Mouse (Mus musculus): ENCODE results near the gene Hist2h2aa2. TPM values are rescaled to one million over a fixed set of nuclear protein-coding genes. Genes with fewer than 3 reads are reported as not detected.
"Not testable (repeated sequence)": the region's sequence is repeated elsewhere in the genome, so short reads cannot be mapped to it uniquely, and the experiment has no call there.

Gene Hist2h2aa2
- polyA plus RNA-seq, 1 experiment = 162 TPM

GRCm38 (mm10) chr3:96222774-96223173 lies 17.3 kb downstream of the Hist2h2aa2 start:
- Histone ChIP-seq H3K27ac (ENCODE audit: insufficient read depth, low read depth, low read length) (no peak overlapping the region), H3K36me3 (ENCODE audit: control insufficient read depth, insufficient read depth, low read length) (no peaks in the 10 kb centered on the region), H3K27me3 (replicated peaks; ENCODE audit: control insufficient read depth, insufficient read depth, low read length) (no peaks in the 10 kb centered on the region), H3K4me1 (ENCODE audit: control insufficient read depth, insufficient read depth, low read length) (peaks cover 19% of the 10 kb centered on the region; the same call in 1 of the 2 replicates), H3K4me3 (ENCODE audit: insufficient read depth, low read depth, low read length) (no peak overlapping the region)
- TF ChIP-seq CTCF (conservative IDR thresholded peaks at IDR 0.05; ENCODE audit: insufficient read depth, insufficient read length, low read depth, low read length) = no peak
- TF ChIP-seq POLR2A (IDR thresholded peaks at IDR 0.05; ENCODE audit: low read depth, low read length) = no peak
- DNase-seq = no peak
- 88% methylated on average over 4 of the region's 4 CpGs for WGBS

GRCm38 (mm10) chr3:96221640-96222038 lies 18.4 kb downstream of the Hist2h2aa2 start:
- TF ChIP-seq POLR2A (IDR thresholded peaks at IDR 0.05; ENCODE audit: low read depth, low read length) = no peak
- no peak for TF ChIP-seq CTCF (conservative IDR thresholded peaks at IDR 0.05; ENCODE audit: insufficient read depth, insufficient read length, low read depth, low read length)
- peak; percentile 33 for DNase-seq
- H3K4me3 ChIP-seq (ENCODE audit: insufficient read depth, low read depth, low read length) = peak overlapping the region; percentile 55
- H3K27ac ChIP-seq (ENCODE audit: insufficient read depth, low read depth, low read length) = peak overlapping the region; percentile 77
- H3K36me3 ChIP-seq (ENCODE audit: control insufficient read depth, insufficient read depth, low read length) = no peaks in the 10 kb centered on the region
- whole genome bisulfite sequencing = 24% methylated on average over 9 of the region's 9 CpGs
- no peaks in the 10 kb centered on the region for H3K27me3 ChIP-seq (replicated peaks; ENCODE audit: control insufficient read depth, insufficient read depth, low read length)
- peaks cover 19% of the 10 kb centered on the region; the same call in 1 of the 2 replicates for H3K4me1 ChIP-seq (ENCODE audit: control insufficient read depth, insufficient read depth, low read length)

GRCm38 (mm10) chr3:96220765-96221639 lies 19.1 kb downstream of the Hist2h2aa2 start, which contains the start of the genes Hist2h2ac and Hist2h2be:
TSS of gene Hist2h2ac (minus strand) at chr3:96220880.
TSS of gene Hist2h2be (plus strand) at chr3:96221119.
- peak within 1 kb of the TSS; percentile 94 for H3K27ac ChIP-seq (ENCODE audit: insufficient read depth, low read depth, low read length)
- no peaks in the 10 kb centered on the region for H3K36me3 ChIP-seq (ENCODE audit: control insufficient read depth, insufficient read depth, low read length)
- TF ChIP-seq POLR2A (IDR thresholded peaks at IDR 0.05; ENCODE audit: low read depth, low read length) = peak; percentile 86
- no peak for TF ChIP-seq CTCF (conservative IDR thresholded peaks at IDR 0.05; ENCODE audit: insufficient read depth, insufficient read length, low read depth, low read length)
- peaks cover 19% of the 10 kb centered on the region; the same call in 1 of the 2 replicates for H3K4me1 ChIP-seq (ENCODE audit: control insufficient read depth, insufficient read depth, low read length)
- DNase-seq = peak; percentile 97
- H3K27me3 ChIP-seq (replicated peaks; ENCODE audit: control insufficient read depth, insufficient read depth, low read length) = no peaks in the 10 kb centered on the region
- H3K4me3 ChIP-seq (ENCODE audit: insufficient read depth, low read depth, low read length) = peak within 1 kb of the TSS; percentile 74
- under 1% methylated on average over 43 of the region's 43 CpGs for WGBS

GRCm38 (mm10) chr3:96220131-96220764 lies 19.8 kb downstream of the Hist2h2aa2 start:
- Histone ChIP-seq H3K4me3 (ENCODE audit: insufficient read depth, low read depth, low read length) (peak overlapping the region; percentile 74), H3K4me1 (ENCODE audit: control insufficient read depth, insufficient read depth, low read length) (peaks cover 15% of the 10 kb centered on the region; the same call in 1 of the 2 replicates), H3K27ac (ENCODE audit: insufficient read depth, low read depth, low read length) (peak overlapping the region; percentile 94)
- not testable (repeated sequence) for H3K36me3 ChIP-seq (ENCODE audit: control insufficient read depth, insufficient read depth, low read length); DNase-seq; H3K27me3 ChIP-seq (replicated peaks; ENCODE audit: control insufficient read depth, insufficient read depth, low read length)
- 1% methylated on average over 36 of the region's 47 CpGs for WGBS

- TF ChIP-seq CTCF (conservative IDR thresholded peaks at IDR 0.05; ENCODE audit: insufficient read depth, insufficient read length, low read depth, low read length) = no peak
- no peak for TF ChIP-seq POLR2A (IDR thresholded peaks at IDR 0.05; ENCODE audit: low read depth, low read length)
- Histone ChIP-seq H3K4me1 (ENCODE audit: control insufficient read depth, insufficient read depth, low read length) (peaks cover 15% of the 10 kb centered on the region; the same call in 1 of the 2 replicates), H3K36me3 (ENCODE audit: control insufficient read depth, insufficient read depth, low read length) (no peaks in the 10 kb centered on the region), H3K4me3 (ENCODE audit: insufficient read depth, low read depth, low read length) (peak within 1 kb of the TSS; percentile 74), H3K27me3 (replicated peaks; ENCODE audit: control insufficient read depth, insufficient read depth, low read length) (no peaks in the 10 kb centered on the region), H3K27ac (ENCODE audit: insufficient read depth, low read depth, low read length) (peak within 1 kb of the TSS; percentile 94)
- DNase-seq = peak; percentile 92
- under 1% methylated on average over 37 of the region's 37 CpGs for WGBS
Measured at GRCm38 (mm10) chr3:96219661-96220130, 20.4 kb downstream of the Hist2h2aa2 start, which contains the start of the genes Bola1 and Hist2h2ab. TSS of gene Bola1 (minus strand) at chr3:96219709. TSS of gene Hist2h2ab (plus strand) at chr3:96219865.

GRCm38 (mm10) chr3:96219191-96219641 lies 20.9 kb downstream of the Hist2h2aa2 start:
- no peaks in the 10 kb centered on the region for H3K27me3 ChIP-seq (replicated peaks; ENCODE audit: control insufficient read depth, insufficient read depth, low read length)
- WGBS = under 1% methylated on average over 12 of the region's 12 CpGs

More at GRCm38 (mm10) chr3:96219191-96219641, 20.9 kb downstream of the Hist2h2aa2 start:
- Histone ChIP-seq H3K4me3 (ENCODE audit: insufficient read depth, low read depth, low read length) (peak overlapping the region; percentile 74), H3K4me1 (ENCODE audit: control insufficient read depth, insufficient read depth, low read length) (peaks cover 15% of the 10 kb centered on the region; the same call in 1 of the 2 replicates), H3K36me3 (ENCODE audit: control insufficient read depth, insufficient read depth, low read length) (no peaks in the 10 kb centered on the region), H3K27ac (ENCODE audit: insufficient read depth, low read depth, low read length) (peak overlapping the region; percentile 94)
- peak; percentile 49 for DNase-seq
- TF ChIP-seq POLR2A (IDR thresholded peaks at IDR 0.05; ENCODE audit: low read depth, low read length) (no peak), CTCF (conservative IDR thresholded peaks at IDR 0.05; ENCODE audit: insufficient read depth, insufficient read length, low read depth, low read length) (peak; percentile 28; the same call in 1 of the 2 replicates)

Measured in kidney, adult 2 months (tissue).